Mouse (Mus musculus) embryonic facial prominence, embryonic 11.5 days (tissue): ENCODE data around the gene Gm45234. TPM values are rescaled to one million over a fixed set of nuclear protein-coding genes. Genes with fewer than 3 reads are reported as not detected.

ENCODE experiments used
- microRNA counts: library from miRNA; unstranded; fragments of <30 nt; microRNA quantifications from one replicate; lab custom pipeline; 2016
- microRNA-seq: library from miRNA; unstranded; fragments of <30 nt; microRNA quantifications from one replicate; pipeline ENCODE4, GENCODE M21; 2016; ENCODE audit warnings: borderline number of aligned reads
- polyA plus RNA-seq: library from polyadenylated mRNA; unstranded; fragments of >200 nt; fragmentation: Nextera tagmentation; extraction: Ambion mirVana; gene quantifications from 2 replicates; pipeline ENCODE4 v1.2.1, GENCODE M21; 2014

The Gm45234 gene
- polyA plus RNA-seq, 1 experiment from 2014 or later = not detected

MicroRNAs encoded within 50 kb of the gene (microRNA counts, 519-probe panel; counts per million panel counts)
- microRNA mmu-miR-141 (lab: Ali Mortazavi, UCI) = 2,891 counts per million, percentile 36 among the panel's probes with 10 or more counts
- 4,457 counts per million, percentile 75 among the panel's probes with 10 or more counts for microRNA mmu-miR-200c (lab: Ali Mortazavi, UCI)

Small RNAs within 50 kb of the gene (microRNA-seq; reads per million reads assigned to microRNA genes)
- gene Mir141 (615 reads per million, percentile 66 among the genes with 10 or more reads in this experiment), gene Mir200c (4,654 reads per million, percentile 87 among the genes with 10 or more reads in this experiment)

Other genes starting within 250 kb of the Gm45234 start
- gene C1ra, start 243.6 kb downstream of the Gm45234 start, polyA plus RNA-seq = 0.08 and 0.20 TPM in 2 replicates
- 0.29 and 1.2 TPM in 2 replicates for gene C1s1, start 213.7 kb downstream of the Gm45234 start, polyA plus RNA-seq
- not detected in 2 replicates for gene C1rb, start 185.7 kb downstream of the Gm45234 start, polyA plus RNA-seq
- gene C1s2, start 119.9 kb downstream of the Gm45234 start, polyA plus RNA-seq = not detected in 2 replicates
- 33.4 and 43.6 TPM in 2 replicates for gene Lpcat3, start 93.0 kb downstream of the Gm45234 start, polyA plus RNA-seq
- 251 and 254 TPM in 2 replicates for gene Emg1, start 43.8 kb downstream of the Gm45234 start, polyA plus RNA-seq
- 371 and 375 TPM in 2 replicates for gene Phb2, start 43.7 kb downstream of the Gm45234 start, polyA plus RNA-seq
- gene Ptpn6, start 17.3 kb downstream of the Gm45234 start, polyA plus RNA-seq = 6.0 and 11.2 TPM in 2 replicates
- gene Grcc10, start 14.6 kb downstream of the Gm45234 start, polyA plus RNA-seq = 518 and 553 TPM in 2 replicates
- gene Atn1, start 503 bp upstream of the Gm45234 start, polyA plus RNA-seq = 9.0 and 9.6 TPM in 2 replicates
- gene Eno2, start 13.7 kb upstream of the Gm45234 start, polyA plus RNA-seq = 4.3 and 4.5 TPM in 2 replicates
- gene Lrrc23, start 23.7 kb upstream of the Gm45234 start, polyA plus RNA-seq = 0.29 and 0.97 TPM in 2 replicates
- 4.7 and 4.8 TPM in 2 replicates for gene Spsb2, start 52.6 kb upstream of the Gm45234 start, polyA plus RNA-seq
- 721 and 787 TPM in 2 replicates for gene Tpi1, start 58.3 kb upstream of the Gm45234 start, polyA plus RNA-seq
- gene Usp5, start 73.5 kb upstream of the Gm45234 start, polyA plus RNA-seq = 128 and 133 TPM in 2 replicates
- 210 and 212 TPM in 2 replicates for gene Cdca3, start 73.5 kb upstream of the Gm45234 start, polyA plus RNA-seq
- gene Gnb3, start 84.3 kb upstream of the Gm45234 start, polyA plus RNA-seq = 0.27 and 0.56 TPM in 2 replicates
- gene P3h3, start 101.7 kb upstream of the Gm45234 start, polyA plus RNA-seq = 14.7 and 18.5 TPM in 2 replicates
- gene Gpr162, start 108.0 kb upstream of the Gm45234 start, polyA plus RNA-seq = 0.59 and 0.72 TPM in 2 replicates
- not detected in 2 replicates for gene Cd4, start 132.2 kb upstream of the Gm45234 start, polyA plus RNA-seq
- 1.7 and 1.8 TPM in 2 replicates for gene Lag3, start 155.7 kb upstream of the Gm45234 start, polyA plus RNA-seq
- 184 and 213 TPM in 2 replicates for gene Ptms, start 164.1 kb upstream of the Gm45234 start, polyA plus RNA-seq
- gene Mlf2, start 175.4 kb upstream of the Gm45234 start, polyA plus RNA-seq = 391 and 402 TPM in 2 replicates
- 118 and 125 TPM in 2 replicates for gene Cops7a, start 209.5 kb upstream of the Gm45234 start, polyA plus RNA-seq
- gene Pianp, start 240.7 kb upstream of the Gm45234 start, polyA plus RNA-seq = 1.1 and 1.9 TPM in 2 replicates